Mouse (Mus musculus): ENCODE results near the gene Entr1. TPM values are rescaled to one million over a fixed set of nuclear protein-coding genes. Genes with fewer than 3 reads are reported as not detected.
A peak's percentile ranks its signal among the peaks of the same experiment; 100 is the strongest.
"Not testable (repeated sequence)": the region's sequence is repeated elsewhere in the genome, so short reads cannot be mapped to it uniquely, and the experiment has no call there.

Gene Entr1
- polyA plus RNA-seq, 1 experiment, result 94.4 TPM

DNA sequence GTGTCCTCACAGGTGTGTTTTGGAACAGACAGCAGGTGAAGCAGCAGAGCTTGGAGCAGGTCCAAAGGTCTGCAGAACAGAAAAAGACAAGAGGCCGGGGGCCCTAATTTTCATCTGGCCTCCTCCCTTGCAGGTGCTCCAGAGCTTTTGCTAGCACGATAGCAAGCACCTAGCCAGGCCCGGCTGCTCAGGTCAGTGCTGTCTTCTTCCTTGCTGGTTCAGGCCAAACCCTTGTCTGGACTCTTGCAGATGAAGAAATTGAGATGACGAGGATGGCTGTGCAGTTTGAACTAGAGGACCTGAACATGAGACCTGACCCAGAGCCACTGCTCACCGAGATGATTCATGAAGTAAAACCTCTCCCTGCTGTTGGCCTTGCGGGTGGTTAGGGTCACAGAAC is 2.5 kb upstream of the Entr1 start:
- Histone ChIP-seq H3K4me3 (replicated peaks; ENCODE audit: extremely low read depth, low read depth, low read length) (no peak overlapping the region), H3K4me1 (ENCODE audit: control insufficient read depth, insufficient read depth, low read length) (peaks cover 10% of the 10 kb centered on the region)
- DNase-seq, result no peak
- no peak for TF ChIP-seq POLR2A (IDR thresholded peaks at IDR 0.05; ENCODE audit: borderline replicate concordance, extremely low read depth, low read depth, low read length)
- TF ChIP-seq CTCF (IDR thresholded peaks at IDR 0.05; ENCODE audit: insufficient read depth, low read length), result no peak
- 90% methylated on average over 6 of the region's 6 CpGs for WGBS

DNA sequence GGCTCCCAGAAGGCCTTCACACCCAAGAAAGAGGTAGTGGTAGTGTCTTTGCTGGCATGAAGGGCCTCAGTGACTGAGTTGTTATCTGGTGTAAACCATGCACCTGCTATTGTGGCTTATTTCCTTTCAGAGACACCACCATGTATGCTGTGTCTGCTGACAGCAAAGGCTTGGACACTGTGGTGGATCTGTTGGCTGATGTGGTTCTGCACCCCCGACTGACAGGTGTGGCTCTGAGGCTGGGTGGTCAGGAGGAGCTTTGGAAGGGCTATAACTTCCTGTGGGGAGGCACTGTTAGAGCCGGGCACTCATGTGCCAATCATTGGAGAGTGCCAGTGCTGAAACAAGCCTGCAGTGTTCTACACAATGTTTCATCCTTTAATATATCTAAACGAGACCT is 1.8 kb upstream of the Entr1 start:
- 73% methylated on average over 3 of the region's 3 CpGs for WGBS
- no peak for DNase-seq
- Histone ChIP-seq H3K4me3 (replicated peaks; ENCODE audit: extremely low read depth, low read depth, low read length) (no peak overlapping the region), H3K4me1 (ENCODE audit: control insufficient read depth, insufficient read depth, low read length) (peaks cover 10% of the 10 kb centered on the region)
- TF ChIP-seq POLR2A (IDR thresholded peaks at IDR 0.05; ENCODE audit: borderline replicate concordance, extremely low read depth, low read depth, low read length), result no peak
- TF ChIP-seq CTCF (IDR thresholded peaks at IDR 0.05; ENCODE audit: insufficient read depth, low read length), result no peak

DNA sequence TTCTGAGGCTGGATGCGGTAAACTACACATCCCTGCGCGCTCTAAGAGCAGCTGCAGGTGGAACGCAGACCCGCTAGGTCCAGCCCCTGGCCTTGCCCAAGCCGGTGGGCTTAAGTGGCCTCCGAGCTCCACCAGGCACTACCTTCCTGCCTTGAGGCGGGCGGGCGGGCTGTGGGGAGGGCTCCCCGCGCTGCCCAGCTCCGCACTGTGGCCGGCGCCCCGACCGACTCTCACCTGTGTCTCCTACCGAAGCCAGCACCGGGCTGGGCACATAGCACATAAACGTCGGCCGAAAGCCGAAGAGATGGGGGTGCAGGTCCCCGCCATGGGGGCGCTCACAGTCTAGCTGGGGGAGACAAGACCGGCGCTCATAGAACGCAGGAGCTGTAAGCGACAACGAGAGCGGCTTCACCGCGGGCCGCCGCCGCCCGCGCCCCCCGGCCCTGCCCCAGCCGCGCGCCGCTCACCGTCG is 398 bp downstream of the Entr1 start:
- TF ChIP-seq CTCF (IDR thresholded peaks at IDR 0.05; ENCODE audit: insufficient read depth, low read length), result no peak
- TF ChIP-seq POLR2A (IDR thresholded peaks at IDR 0.05; ENCODE audit: borderline replicate concordance, extremely low read depth, low read depth, low read length), result no peak
- peak overlapping the region; percentile 89 for H3K4me3 ChIP-seq (replicated peaks; ENCODE audit: extremely low read depth, low read depth, low read length)
- peaks cover 10% of the 10 kb centered on the region for H3K4me1 ChIP-seq (ENCODE audit: control insufficient read depth, insufficient read depth, low read length)
- no peak for DNase-seq
- under 1% methylated on average over 45 of the region's 45 CpGs for WGBS

DNA sequence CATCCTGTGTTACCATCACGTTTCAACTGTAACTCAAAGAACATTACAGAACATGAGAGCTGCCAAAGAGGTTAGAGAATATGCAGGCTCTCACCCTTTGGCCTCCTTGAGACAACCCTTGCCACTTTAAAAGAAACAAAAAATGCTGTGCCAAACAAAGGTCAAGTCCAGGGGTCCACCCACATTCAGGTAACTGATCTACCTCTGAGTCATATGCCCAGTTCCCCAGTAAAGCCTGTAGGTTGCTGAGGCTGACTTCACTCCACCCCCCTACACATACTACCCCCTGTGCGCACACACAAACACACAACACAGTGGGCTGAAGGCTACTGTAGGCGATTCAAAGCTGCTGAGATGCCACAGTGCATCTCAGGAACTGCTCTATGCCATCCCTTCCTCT is 1.4 kb downstream of the Entr1 start:
- WGBS, result 85% methylated on average over 3 of the region's 3 CpGs
- peaks cover 10% of the 10 kb centered on the region for H3K4me1 ChIP-seq (ENCODE audit: control insufficient read depth, insufficient read depth, low read length)
- no peak for DNase-seq
- TF ChIP-seq POLR2A (IDR thresholded peaks at IDR 0.05; ENCODE audit: borderline replicate concordance, extremely low read depth, low read depth, low read length) (no peak), CTCF (IDR thresholded peaks at IDR 0.05; ENCODE audit: insufficient read depth, low read length) (no peak)
- H3K4me3 ChIP-seq (replicated peaks; ENCODE audit: extremely low read depth, low read depth, low read length), result no peak overlapping the region

- H3K4me1 ChIP-seq (ENCODE audit: control insufficient read depth, insufficient read depth, low read length); DNase-seq: not testable (repeated sequence)
- WGBS, result 36% methylated on average over 6 of the region's 6 CpGs
- peak overlapping the region; percentile 70 for H3K4me3 ChIP-seq (replicated peaks; ENCODE audit: extremely low read depth, low read depth, low read length)
These were observed 8.2 kb downstream of the Entr1 start for GRCm38 (mm10) chr2:26380871-26381270.

GRCm38 (mm10) chr2:26380131-26380771 is 8.9 kb downstream of the Entr1 start, which contains the start of gene Snapc4:
Gene Snapc4, minus strand, starts transcription at chr2:26380653.
- peak; percentile 78 for DNase-seq
- TF ChIP-seq POLR2A (IDR thresholded peaks at IDR 0.05; ENCODE audit: borderline replicate concordance, extremely low read depth, low read depth, low read length), result 0 out of 2 replicates have a peak, but pooled peaks have one; percentile 24
- TF ChIP-seq CTCF (IDR thresholded peaks at IDR 0.05; ENCODE audit: insufficient read depth, low read length), result no peak
- Histone ChIP-seq H3K4me1 (ENCODE audit: control insufficient read depth, insufficient read depth, low read length) (peaks cover 3% of the 10 kb centered on the region), H3K4me3 (replicated peaks; ENCODE audit: extremely low read depth, low read depth, low read length) (peak within 1 kb of the TSS; percentile 94)
- under 1% methylated on average over 38 of the region's 38 CpGs for WGBS

DNA sequence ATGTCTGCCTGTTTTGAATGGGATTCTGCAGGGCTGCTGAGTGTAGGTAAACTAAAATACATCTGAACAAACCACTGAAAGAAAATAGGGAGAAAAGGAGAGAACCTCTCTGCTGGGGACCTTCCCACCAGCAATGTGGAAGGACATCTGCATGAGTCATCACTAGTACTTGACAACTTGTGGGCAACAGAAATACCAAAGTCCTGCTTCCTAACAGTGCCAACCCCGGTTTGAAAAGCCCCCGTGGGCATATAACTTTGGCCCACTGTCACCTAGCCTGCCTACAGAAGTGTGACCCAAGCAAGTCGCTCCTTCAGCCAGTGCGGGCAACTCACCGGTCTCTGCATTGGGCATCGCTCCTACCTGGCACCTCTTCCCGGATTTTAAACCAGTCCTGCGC is 16.7 kb downstream of the Entr1 start:
- no peak for DNase-seq
- WGBS, result 92% methylated on average over 8 of the region's 8 CpGs

DNA sequence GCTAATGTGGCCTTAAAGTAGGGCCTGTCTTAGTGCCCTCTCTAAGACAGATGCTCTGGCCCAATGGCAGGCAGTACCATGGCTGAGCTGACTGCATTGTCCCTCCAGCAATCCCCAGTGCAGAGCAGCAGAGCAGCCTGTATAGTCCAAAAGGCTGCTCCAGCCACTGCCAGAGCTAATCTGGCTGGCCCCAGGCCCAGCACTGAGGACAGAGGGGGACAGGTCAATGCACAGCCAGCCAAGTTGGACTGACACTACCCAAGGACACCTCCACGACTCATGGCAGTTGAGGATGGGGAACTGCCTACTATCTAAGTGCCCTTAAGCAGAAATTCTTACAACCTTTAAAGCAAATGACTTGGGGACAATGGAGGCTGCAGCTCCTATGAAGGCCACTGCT is 20.5 kb downstream of the Entr1 start:
- no peak for DNase-seq
- TF ChIP-seq CTCF (IDR thresholded peaks at IDR 0.05; ENCODE audit: insufficient read depth, low read length) (no peak), POLR2A (IDR thresholded peaks at IDR 0.05; ENCODE audit: borderline replicate concordance, extremely low read depth, low read depth, low read length) (no peak)
- Histone ChIP-seq H3K4me1 (ENCODE audit: control insufficient read depth, insufficient read depth, low read length) (no peaks in the 10 kb centered on the region), H3K4me3 (replicated peaks; ENCODE audit: extremely low read depth, low read depth, low read length) (no peak overlapping the region)
- WGBS, result 89% methylated on average over 1 of the region's 1 CpGs

More for the DNA sequence above, 16.7 kb downstream of the Entr1 start:
- no peaks in the 10 kb centered on the region for H3K4me1 ChIP-seq (ENCODE audit: control insufficient read depth, insufficient read depth, low read length)
- no peak overlapping the region for H3K4me3 ChIP-seq (replicated peaks; ENCODE audit: extremely low read depth, low read depth, low read length)
- TF ChIP-seq CTCF (IDR thresholded peaks at IDR 0.05; ENCODE audit: insufficient read depth, low read length) (no peak), POLR2A (IDR thresholded peaks at IDR 0.05; ENCODE audit: borderline replicate concordance, extremely low read depth, low read depth, low read length) (no peak)

- Histone ChIP-seq H3K4me3 (replicated peaks; ENCODE audit: extremely low read depth, low read depth, low read length) (no peak overlapping the region), H3K4me1 (ENCODE audit: control insufficient read depth, insufficient read depth, low read length) (no peaks in the 10 kb centered on the region)
- no peak for DNase-seq
- WGBS, result 93% methylated on average over 6 of the region's 6 CpGs
- TF ChIP-seq CTCF (IDR thresholded peaks at IDR 0.05; ENCODE audit: insufficient read depth, low read length) (no peak), POLR2A (IDR thresholded peaks at IDR 0.05; ENCODE audit: borderline replicate concordance, extremely low read depth, low read depth, low read length) (no peak)
These were observed 21.2 kb downstream of the Entr1 start for GRCm38 (mm10) chr2:26367911-26368310.

DNA sequence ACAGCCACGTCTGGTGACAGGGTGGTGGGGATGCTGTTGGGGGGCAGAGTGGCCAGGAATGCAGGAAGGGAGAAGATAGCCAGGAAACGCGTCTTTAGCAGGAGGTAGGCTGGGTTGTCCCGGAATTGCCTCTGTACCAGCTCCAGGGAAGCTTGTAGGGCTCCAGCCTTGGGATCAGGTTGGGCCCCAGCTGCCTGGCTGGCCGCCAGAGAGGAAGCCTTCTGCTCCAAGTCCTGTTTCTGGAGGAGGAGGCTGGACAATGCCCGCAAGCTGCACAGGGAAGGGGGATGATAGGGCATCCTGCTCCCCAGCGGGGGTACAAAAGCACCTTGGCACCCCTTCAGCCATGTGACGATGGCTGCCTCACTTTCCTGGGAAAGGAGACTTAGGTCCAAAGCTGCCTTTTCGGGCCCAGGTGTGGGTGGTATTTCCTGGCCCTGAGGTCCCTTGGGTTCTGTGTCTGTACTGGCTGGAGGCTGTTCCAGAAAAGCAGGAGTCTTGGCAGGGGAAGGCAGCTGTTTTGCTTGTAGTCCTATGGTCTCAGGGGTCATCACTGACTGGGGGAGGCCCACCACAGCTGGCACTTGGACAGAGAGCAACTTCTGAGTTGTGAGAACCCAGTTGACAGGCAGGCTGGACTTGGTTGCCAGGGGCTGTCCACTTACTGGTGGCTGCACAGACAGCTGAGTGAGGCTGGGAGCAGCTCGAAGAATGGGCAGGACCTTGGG is 24.2 kb downstream of the Entr1 start:
- DNase-seq, result peak; percentile 44
- no peak overlapping the region for H3K4me3 ChIP-seq (replicated peaks; ENCODE audit: extremely low read depth, low read depth, low read length)
- no peaks in the 10 kb centered on the region for H3K4me1 ChIP-seq (ENCODE audit: control insufficient read depth, insufficient read depth, low read length)
- WGBS, result 35% methylated on average over 10 of the region's 10 CpGs
- TF ChIP-seq POLR2A (IDR thresholded peaks at IDR 0.05; ENCODE audit: borderline replicate concordance, extremely low read depth, low read depth, low read length), result no peak
- no peak for TF ChIP-seq CTCF (IDR thresholded peaks at IDR 0.05; ENCODE audit: insufficient read depth, low read length)
